Mouse (Mus musculus): ENCODE results near the gene Arid5b. TPM values are rescaled to one million over a fixed set of nuclear protein-coding genes. Genes with fewer than 3 reads are reported as not detected.

Gene Arid5b
- polyA plus RNA-seq, 1 experiment from 2014 or later: 22.7 TPM

DNA sequence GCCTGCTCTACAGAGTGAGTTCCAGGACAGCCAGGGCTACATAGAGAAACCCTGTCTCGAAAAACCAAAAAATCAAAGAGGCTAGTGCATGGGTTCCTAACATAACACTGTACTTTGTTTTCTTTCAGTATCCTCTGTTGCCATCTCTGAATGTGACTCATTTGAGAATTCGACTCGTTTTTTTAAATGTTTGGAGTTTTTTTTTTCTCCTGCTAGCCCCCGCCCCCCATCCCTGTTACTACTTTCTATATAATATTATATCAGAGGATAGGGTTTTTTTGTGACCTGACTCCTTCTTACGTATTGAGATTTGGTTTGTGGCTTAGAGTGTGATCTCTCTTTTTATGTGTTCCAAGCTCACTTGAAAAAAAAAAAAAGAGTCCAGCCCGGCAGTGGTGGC, 223.8 kb downstream of the Arid5b start:
- no peaks in the 10 kb centered on the region for H3K9me3 ChIP-seq
- ATAC-seq (ENCODE audit: low FRiP score): no peak
- H3K4me1 ChIP-seq (replicated peaks): no peaks in the 10 kb centered on the region
- H3K27me3 ChIP-seq: no peaks in the 10 kb centered on the region
- H3K9ac ChIP-seq: no peak overlapping the region
- H3K4me3 ChIP-seq: no peak overlapping the region
- no peak overlapping the region for H3K4me2 ChIP-seq
- H3K36me3 ChIP-seq: no peaks in the 10 kb centered on the region
- no peak overlapping the region for H3K27ac ChIP-seq
- 92% methylated on average over 6 of the region's 6 CpGs for WGBS

DNA sequence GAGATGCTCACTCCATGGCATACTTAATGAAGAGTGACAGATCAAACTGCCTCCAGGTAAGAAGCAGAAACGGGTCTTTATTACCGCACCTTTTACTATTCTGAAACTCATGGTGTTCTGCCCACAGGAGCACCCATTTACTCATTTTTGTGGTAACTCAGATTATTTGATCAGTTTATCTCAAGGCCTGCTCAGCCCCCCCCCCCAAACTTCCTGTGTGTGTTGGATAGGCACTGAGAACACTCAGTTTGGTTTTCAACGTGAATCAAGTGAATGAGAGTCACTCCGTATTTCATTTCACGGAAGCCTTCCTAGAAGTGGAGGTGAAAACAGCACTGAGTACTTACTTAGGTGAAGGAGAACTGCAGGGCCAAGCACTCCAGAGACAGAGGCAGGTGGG, 224.4 kb downstream of the Arid5b start:
- no peak for ATAC-seq (ENCODE audit: low FRiP score)
- Histone ChIP-seq H3K9me3 (no peaks in the 10 kb centered on the region), H3K4me2 (no peak overlapping the region), H3K4me1 (replicated peaks) (no peaks in the 10 kb centered on the region), H3K9ac (no peak overlapping the region), H3K27me3 (no peaks in the 10 kb centered on the region), H3K27ac (no peak overlapping the region), H3K4me3 (no peak overlapping the region), H3K36me3 (no peaks in the 10 kb centered on the region)
- 85% methylated on average over 5 of the region's 5 CpGs for WGBS

- no peak overlapping the region for H3K4me2 ChIP-seq
- WGBS: 89% methylated on average over 8 of the region's 8 CpGs
- no peak overlapping the region for H3K9ac ChIP-seq
- H3K4me1 ChIP-seq (replicated peaks): no peaks in the 10 kb centered on the region
- H3K4me3 ChIP-seq: no peak overlapping the region
- H3K27ac ChIP-seq: no peak overlapping the region
- H3K36me3 ChIP-seq: no peaks in the 10 kb centered on the region
- no peaks in the 10 kb centered on the region for H3K9me3 ChIP-seq
- no peak for ATAC-seq (ENCODE audit: low FRiP score)
- H3K27me3 ChIP-seq: no peaks in the 10 kb centered on the region
Measured at GRCm38 (mm10) chr10:68052307-68052706, 226.2 kb downstream of the Arid5b start.

- Histone ChIP-seq H3K27me3 (no peaks in the 10 kb centered on the region), H3K4me1 (replicated peaks) (no peaks in the 10 kb centered on the region), H3K9me3 (no peaks in the 10 kb centered on the region), H3K36me3 (no peaks in the 10 kb centered on the region), H3K4me2 (no peak overlapping the region), H3K27ac (no peak overlapping the region), H3K4me3 (no peak overlapping the region), H3K9ac (no peak overlapping the region)
- 91% methylated on average over 14 of the region's 14 CpGs for WGBS
- no peak for ATAC-seq (ENCODE audit: low FRiP score)
Measured at GRCm38 (mm10) chr10:68051316-68051933, 227.1 kb downstream of the Arid5b start.

- Histone ChIP-seq H3K4me2 (no peak overlapping the region), H3K27ac (no peak overlapping the region), H3K9me3 (no peaks in the 10 kb centered on the region), H3K4me3 (no peak overlapping the region), H3K4me1 (replicated peaks) (no peaks in the 10 kb centered on the region), H3K9ac (no peak overlapping the region), H3K27me3 (no peaks in the 10 kb centered on the region), H3K36me3 (no peaks in the 10 kb centered on the region)
- WGBS: 92% methylated on average over 13 of the region's 13 CpGs
- no peak for ATAC-seq (ENCODE audit: low FRiP score)
Measured at GRCm38 (mm10) chr10:68050882-68051281, 227.7 kb downstream of the Arid5b start.

DNA sequence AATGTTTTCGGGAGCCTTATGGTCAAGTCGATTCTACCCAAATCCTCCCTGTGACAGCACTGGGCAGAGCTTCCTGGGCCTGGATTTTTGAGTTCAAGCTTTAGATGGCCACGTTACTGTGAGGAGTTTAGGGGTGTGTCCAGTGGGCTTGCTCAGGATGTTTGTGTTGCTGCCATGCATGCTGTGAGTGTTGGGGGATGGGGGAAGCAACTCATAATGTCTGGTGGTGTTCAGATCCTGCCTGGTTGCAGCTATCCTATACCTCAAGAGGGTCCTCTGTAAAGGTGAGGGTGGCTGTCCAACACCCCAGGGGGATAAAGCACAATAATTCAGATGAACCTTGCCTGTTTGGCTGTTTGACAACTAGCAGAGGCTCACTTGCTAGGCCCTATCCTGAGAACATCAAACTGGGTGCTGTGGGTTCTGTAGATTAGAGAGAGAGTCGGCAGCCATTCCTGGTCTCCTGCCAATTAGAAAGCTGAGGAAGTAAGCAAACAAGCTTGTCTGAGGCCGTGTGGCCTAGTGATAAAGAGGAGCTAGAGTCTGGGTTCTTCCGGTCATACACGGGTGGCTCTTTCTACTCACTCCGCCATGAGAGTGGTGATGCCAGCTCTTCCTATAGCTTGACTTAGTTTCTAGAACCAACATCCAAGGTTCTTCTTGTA, 229.8 kb downstream of the Arid5b start:
- 88% methylated on average over 8 of the region's 8 CpGs for WGBS
- ATAC-seq (ENCODE audit: low FRiP score): no peak

GRCm38 (mm10) chr10:68044864-68045263, 233.7 kb downstream of the Arid5b start:
- Histone ChIP-seq H3K27me3 (no peaks in the 10 kb centered on the region), H3K4me2 (no peak overlapping the region), H3K36me3 (no peaks in the 10 kb centered on the region), H3K9me3 (no peaks in the 10 kb centered on the region), H3K27ac (peak overlapping the region; percentile 52; the same call in 1 of the 2 replicates), H3K4me3 (no peak overlapping the region), H3K4me1 (replicated peaks) (peaks cover 15% of the 10 kb centered on the region), H3K9ac (no peak overlapping the region)
- 0 out of 2 replicates have a peak, but pooled peaks have one; percentile 54 for ATAC-seq (ENCODE audit: low FRiP score)
- WGBS: 52% methylated on average over 8 of the region's 8 CpGs

More for the DNA sequence above, 229.8 kb downstream of the Arid5b start:
- no peaks in the 10 kb centered on the region for H3K9me3 ChIP-seq
- H3K4me3 ChIP-seq: no peak overlapping the region
- no peak overlapping the region for H3K9ac ChIP-seq
- H3K27me3 ChIP-seq: no peaks in the 10 kb centered on the region
- H3K4me2 ChIP-seq: no peak overlapping the region
- peaks cover 14% of the 10 kb centered on the region for H3K4me1 ChIP-seq (replicated peaks)
- H3K36me3 ChIP-seq: no peaks in the 10 kb centered on the region
- H3K27ac ChIP-seq: no peak overlapping the region

- Histone ChIP-seq H3K4me2 (no peak overlapping the region), H3K36me3 (no peaks in the 10 kb centered on the region), H3K9me3 (no peaks in the 10 kb centered on the region), H3K27ac (0 out of 2 replicates have a peak overlapping the region, but pooled peaks have one; percentile 52), H3K27me3 (no peaks in the 10 kb centered on the region), H3K9ac (no peak overlapping the region), H3K4me3 (no peak overlapping the region), H3K4me1 (replicated peaks) (peaks cover 22% of the 10 kb centered on the region)
- WGBS: 27% methylated on average over 6 of the region's 6 CpGs
- ATAC-seq (ENCODE audit: low FRiP score): 0 out of 2 replicates have a peak, but pooled peaks have one; percentile 11
Measured at GRCm38 (mm10) chr10:68043973-68044372, 234.6 kb downstream of the Arid5b start.
